Mouse (Mus musculus): Measurements from ENCODE around the gene Ncmap. TPM values are rescaled to one million over a fixed set of nuclear protein-coding genes. Genes with fewer than 3 reads are reported as not detected.

The Ncmap gene
- polyA plus RNA-seq, 1 experiment from 2014 or later, result 1.5 TPM

GRCm38 (mm10) chr4:135433086-135433442 is 35.0 kb upstream of the Ncmap start:
- no peak for DNase-seq (ENCODE audit: low spot score)
- no peak for ATAC-seq (ENCODE audit: insufficient read depth, low FRiP score, low TSS enrichment)
- peak overlapping the region; percentile 93 for H3K4me2 ChIP-seq (ENCODE audit: low read depth)
- H3K9ac ChIP-seq (ENCODE audit: low read length), result peak overlapping the region; percentile 83
- peaks cover 3% of the 10 kb centered on the region; the same call in 1 of the 2 replicates for H3K4me1 ChIP-seq (ENCODE audit: control insufficient read depth, insufficient read depth, low read length)
- 8% methylated on average over 10 of the region's 10 CpGs for WGBS
- H3K27me3 ChIP-seq (ENCODE audit: control insufficient read depth, insufficient read depth, low read length), result no peaks in the 10 kb centered on the region
- H3K27ac ChIP-seq (ENCODE audit: low read depth, low read length), result no peak overlapping the region
- no peaks in the 10 kb centered on the region for H3K9me3 ChIP-seq (ENCODE audit: control insufficient read depth, low read length)
- H3K4me3 ChIP-seq (ENCODE audit: low read depth, low read length), result peak overlapping the region; percentile 63
- H3K36me3 ChIP-seq (ENCODE audit: control insufficient read depth, insufficient read depth, low read length), result no peaks in the 10 kb centered on the region

GRCm38 (mm10) chr4:135429990-135430760 is 32.1 kb upstream of the Ncmap start:
- no peak overlapping the region for H3K4me3 ChIP-seq (ENCODE audit: low read depth, low read length)
- no peak overlapping the region for H3K27ac ChIP-seq (ENCODE audit: low read depth, low read length)
- H3K9me3 ChIP-seq (ENCODE audit: control insufficient read depth, low read length), result no peaks in the 10 kb centered on the region
- peaks cover 3% of the 10 kb centered on the region; the same call in 1 of the 2 replicates for H3K4me1 ChIP-seq (ENCODE audit: control insufficient read depth, insufficient read depth, low read length)
- 74% methylated on average over 8 of the region's 8 CpGs for WGBS
- no peaks in the 10 kb centered on the region for H3K36me3 ChIP-seq (ENCODE audit: control insufficient read depth, insufficient read depth, low read length)
- no peak overlapping the region for H3K4me2 ChIP-seq (ENCODE audit: low read depth)
- no peaks in the 10 kb centered on the region for H3K27me3 ChIP-seq (ENCODE audit: control insufficient read depth, insufficient read depth, low read length)
- no peak overlapping the region for H3K9ac ChIP-seq (ENCODE audit: low read length)
- DNase-seq (ENCODE audit: low spot score) (no peak), ATAC-seq (ENCODE audit: insufficient read depth, low FRiP score, low TSS enrichment) (no peak)

GRCm38 (mm10) chr4:135429383-135429782 is 31.4 kb upstream of the Ncmap start:
- Histone ChIP-seq H3K9ac (ENCODE audit: low read length) (no peak overlapping the region), H3K4me1 (ENCODE audit: control insufficient read depth, insufficient read depth, low read length) (peaks cover under 1% of the 10 kb centered on the region; the same call in 1 of the 2 replicates), H3K4me3 (ENCODE audit: low read depth, low read length) (no peak overlapping the region), H3K4me2 (ENCODE audit: low read depth) (no peak overlapping the region), H3K9me3 (ENCODE audit: control insufficient read depth, low read length) (no peaks in the 10 kb centered on the region), H3K27ac (ENCODE audit: low read depth, low read length) (no peak overlapping the region), H3K27me3 (ENCODE audit: control insufficient read depth, insufficient read depth, low read length) (no peaks in the 10 kb centered on the region), H3K36me3 (ENCODE audit: control insufficient read depth, insufficient read depth, low read length) (no peaks in the 10 kb centered on the region)
- WGBS, result 92% methylated on average over 4 of the region's 4 CpGs
- DNase-seq (ENCODE audit: low spot score) (no peak), ATAC-seq (ENCODE audit: insufficient read depth, low FRiP score, low TSS enrichment) (no peak)

GRCm38 (mm10) chr4:135426587-135426986 is 28.6 kb upstream of the Ncmap start:
- H3K9me3 ChIP-seq (ENCODE audit: control insufficient read depth, low read length), result no peaks in the 10 kb centered on the region
- WGBS, result 91% methylated on average over 7 of the region's 7 CpGs
- DNase-seq (ENCODE audit: low spot score) (no peak), ATAC-seq (ENCODE audit: insufficient read depth, low FRiP score, low TSS enrichment) (no peak)
- H3K36me3 ChIP-seq (ENCODE audit: control insufficient read depth, insufficient read depth, low read length), result no peaks in the 10 kb centered on the region
- H3K4me2 ChIP-seq (ENCODE audit: low read depth), result no peak overlapping the region
- H3K9ac ChIP-seq (ENCODE audit: low read length), result no peak overlapping the region
- H3K4me3 ChIP-seq (ENCODE audit: low read depth, low read length), result no peak overlapping the region
- no peaks in the 10 kb centered on the region for H3K27me3 ChIP-seq (ENCODE audit: control insufficient read depth, insufficient read depth, low read length)
- no peaks in the 10 kb centered on the region for H3K4me1 ChIP-seq (ENCODE audit: control insufficient read depth, insufficient read depth, low read length)
- H3K27ac ChIP-seq (ENCODE audit: low read depth, low read length), result no peak overlapping the region

- WGBS, result 86% methylated on average over 9 of the region's 9 CpGs
- ATAC-seq (ENCODE audit: insufficient read depth, low FRiP score, low TSS enrichment), result no peak
- Histone ChIP-seq H3K9me3 (ENCODE audit: control insufficient read depth, low read length) (no peaks in the 10 kb centered on the region), H3K36me3 (ENCODE audit: control insufficient read depth, insufficient read depth, low read length) (no peaks in the 10 kb centered on the region), H3K9ac (ENCODE audit: low read length) (no peak overlapping the region), H3K27ac (ENCODE audit: low read depth, low read length) (no peak overlapping the region), H3K27me3 (ENCODE audit: control insufficient read depth, insufficient read depth, low read length) (no peaks in the 10 kb centered on the region), H3K4me1 (ENCODE audit: control insufficient read depth, insufficient read depth, low read length) (no peaks in the 10 kb centered on the region), H3K4me3 (ENCODE audit: low read depth, low read length) (no peak overlapping the region), H3K4me2 (ENCODE audit: low read depth) (no peak overlapping the region)
- DNase-seq (ENCODE audit: low spot score), result no peak
These were observed 27.6 kb upstream of the Ncmap start for GRCm38 (mm10) chr4:135425625-135426024.

- Histone ChIP-seq H3K27ac (ENCODE audit: low read depth, low read length) (no peak overlapping the region), H3K27me3 (ENCODE audit: control insufficient read depth, insufficient read depth, low read length) (no peaks in the 10 kb centered on the region), H3K9ac (ENCODE audit: low read length) (no peak overlapping the region), H3K4me3 (ENCODE audit: low read depth, low read length) (no peak overlapping the region), H3K36me3 (ENCODE audit: control insufficient read depth, insufficient read depth, low read length) (no peaks in the 10 kb centered on the region; the same call in 1 of the 2 replicates), H3K4me1 (ENCODE audit: control insufficient read depth, insufficient read depth, low read length) (no peaks in the 10 kb centered on the region), H3K4me2 (ENCODE audit: low read depth) (no peak overlapping the region), H3K9me3 (ENCODE audit: control insufficient read depth, low read length) (no peaks in the 10 kb centered on the region)
- WGBS, result 92% methylated on average over 13 of the region's 13 CpGs
- DNase-seq (ENCODE audit: low spot score) (no peak), ATAC-seq (ENCODE audit: insufficient read depth, low FRiP score, low TSS enrichment) (no peak)
These were observed 22.9 kb upstream of the Ncmap start for GRCm38 (mm10) chr4:135420961-135421360.

- Histone ChIP-seq H3K4me2 (ENCODE audit: low read depth) (no peak overlapping the region), H3K27ac (ENCODE audit: low read depth, low read length) (no peak overlapping the region), H3K36me3 (ENCODE audit: control insufficient read depth, insufficient read depth, low read length) (no peaks in the 10 kb centered on the region; the same call in 1 of the 2 replicates), H3K4me3 (ENCODE audit: low read depth, low read length) (no peak overlapping the region), H3K27me3 (ENCODE audit: control insufficient read depth, insufficient read depth, low read length) (no peaks in the 10 kb centered on the region), H3K9me3 (ENCODE audit: control insufficient read depth, low read length) (no peaks in the 10 kb centered on the region), H3K4me1 (ENCODE audit: control insufficient read depth, insufficient read depth, low read length) (no peaks in the 10 kb centered on the region), H3K9ac (ENCODE audit: low read length) (no peak overlapping the region)
- DNase-seq (ENCODE audit: low spot score) (no peak), ATAC-seq (ENCODE audit: insufficient read depth, low FRiP score, low TSS enrichment) (no peak)
- WGBS, result 85% methylated on average over 11 of the region's 11 CpGs
These were observed 22.4 kb upstream of the Ncmap start for GRCm38 (mm10) chr4:135420416-135420815.

- Histone ChIP-seq H3K4me3 (ENCODE audit: low read depth, low read length) (no peak overlapping the region), H3K36me3 (ENCODE audit: control insufficient read depth, insufficient read depth, low read length) (no peaks in the 10 kb centered on the region; the same call in 1 of the 2 replicates), H3K9ac (ENCODE audit: low read length) (no peak overlapping the region), H3K4me1 (ENCODE audit: control insufficient read depth, insufficient read depth, low read length) (no peaks in the 10 kb centered on the region), H3K27ac (ENCODE audit: low read depth, low read length) (no peak overlapping the region), H3K4me2 (ENCODE audit: low read depth) (no peak overlapping the region), H3K9me3 (ENCODE audit: control insufficient read depth, low read length) (no peaks in the 10 kb centered on the region), H3K27me3 (ENCODE audit: control insufficient read depth, insufficient read depth, low read length) (no peaks in the 10 kb centered on the region)
- DNase-seq (ENCODE audit: low spot score) (no peak), ATAC-seq (ENCODE audit: insufficient read depth, low FRiP score, low TSS enrichment) (no peak)
- 85% methylated on average over 21 of the region's 21 CpGs for WGBS
These were observed 22.0 kb upstream of the Ncmap start for GRCm38 (mm10) chr4:135419996-135420395.

- no peak overlapping the region for H3K4me2 ChIP-seq (ENCODE audit: low read depth)
- WGBS, result 94% methylated on average over 21 of the region's 21 CpGs
- H3K4me1 ChIP-seq (ENCODE audit: control insufficient read depth, insufficient read depth, low read length), result no peaks in the 10 kb centered on the region
- H3K4me3 ChIP-seq (ENCODE audit: low read depth, low read length), result no peak overlapping the region
- ATAC-seq (ENCODE audit: insufficient read depth, low FRiP score, low TSS enrichment), result no peak
- no peaks in the 10 kb centered on the region for H3K27me3 ChIP-seq (ENCODE audit: control insufficient read depth, insufficient read depth, low read length)
- DNase-seq (ENCODE audit: low spot score), result no peak
- H3K27ac ChIP-seq (ENCODE audit: low read depth, low read length), result no peak overlapping the region
- no peak overlapping the region for H3K9ac ChIP-seq (ENCODE audit: low read length)
- H3K36me3 ChIP-seq (ENCODE audit: control insufficient read depth, insufficient read depth, low read length), result no peaks in the 10 kb centered on the region; the same call in 1 of the 2 replicates
- H3K9me3 ChIP-seq (ENCODE audit: control insufficient read depth, low read length), result no peaks in the 10 kb centered on the region
These were observed 18.3 kb upstream of the Ncmap start for GRCm38 (mm10) chr4:135416367-135416766.
